Mouse (Mus musculus) mouse embryonic stem cell (cell line): ENCODE data around the gene Gnpat.

ENCODE experiments used
- in situ Hi-C, 2 experiments: fragments of 300-500 bp; cut with MboI; formaldehyde crosslinking; loops; 1 replicate in 1 of 2; 3 replicates in 1 of 2; pipeline ENCODE4 v1.14.3; 2019 to 2020; ENCODE audit warnings: low sequenced_read_pairs in 2 of 2, low pct_unique_long_range_greater_than_20kb in 1 of 2, mixed read lengths in 1 of 2; ENCODE audit not compliant: unreplicated experiment in 1 of 2

The Gnpat gene

GRCm38 (mm10) chr8:124896010-124896631 lies 33.3 kb downstream of the Gnpat start:
- in situ Hi-C loops = no loop called here

- in situ Hi-C loops = no loop called here
These were observed 34.0 kb downstream of the Gnpat start for GRCm38 (mm10) chr8:124896632-124897385.

GRCm38 (mm10) chr8:124897386-124898250 lies 34.8 kb downstream of the Gnpat start, which contains the start of the genes Exoc8 and Sprtn:
Gene Exoc8 (minus strand): TSS chr8:124897705.
Gene Sprtn (plus strand): TSS chr8:124897886.
- in situ Hi-C loops = no loop called here

- in situ Hi-C loops = no loop called here
These were observed 35.5 kb downstream of the Gnpat start for GRCm38 (mm10) chr8:124898251-124898905.

DNA sequence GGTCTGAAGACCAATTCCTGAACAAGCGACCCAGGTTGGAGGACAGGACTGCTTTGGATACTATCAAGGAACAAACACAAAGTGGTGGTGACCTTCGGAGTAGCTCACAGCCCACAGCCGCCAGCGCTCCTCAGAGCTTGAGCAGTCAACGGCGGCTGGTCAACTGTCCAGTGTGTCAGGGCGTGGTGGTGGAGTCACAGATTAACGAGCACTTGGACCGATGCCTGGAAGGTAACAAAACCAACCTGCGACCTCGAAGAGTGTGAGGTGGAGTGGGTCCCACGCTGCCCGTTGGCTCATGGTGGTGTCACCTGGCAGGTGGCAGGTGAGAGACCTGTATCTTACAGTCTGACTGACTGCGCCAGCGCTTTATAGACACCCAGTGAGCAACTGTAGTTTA lies 40.4 kb downstream of the Gnpat start:
- in situ Hi-C loops = no loop called here

DNA sequence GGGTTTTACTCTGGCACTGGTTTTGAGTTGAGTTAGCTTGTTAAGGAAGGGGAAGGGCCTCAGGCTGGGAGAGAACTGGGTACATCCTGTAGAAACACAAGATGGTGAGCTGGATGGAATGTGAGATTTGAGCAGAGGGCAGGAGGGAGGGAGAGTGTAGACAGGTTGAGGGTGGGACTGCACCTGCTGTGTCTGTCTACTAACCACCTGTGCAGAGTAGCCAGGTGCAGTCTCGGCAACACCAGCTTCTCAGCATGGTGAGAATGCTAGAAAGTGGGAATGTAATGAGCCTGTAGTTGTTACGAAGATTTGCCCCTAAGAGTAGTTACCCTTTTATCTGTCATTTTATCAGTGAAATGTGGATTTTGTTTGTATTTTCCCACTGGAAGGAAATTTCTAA lies 42.6 kb downstream of the Gnpat start:
- in situ Hi-C loops = no loop called here

DNA sequence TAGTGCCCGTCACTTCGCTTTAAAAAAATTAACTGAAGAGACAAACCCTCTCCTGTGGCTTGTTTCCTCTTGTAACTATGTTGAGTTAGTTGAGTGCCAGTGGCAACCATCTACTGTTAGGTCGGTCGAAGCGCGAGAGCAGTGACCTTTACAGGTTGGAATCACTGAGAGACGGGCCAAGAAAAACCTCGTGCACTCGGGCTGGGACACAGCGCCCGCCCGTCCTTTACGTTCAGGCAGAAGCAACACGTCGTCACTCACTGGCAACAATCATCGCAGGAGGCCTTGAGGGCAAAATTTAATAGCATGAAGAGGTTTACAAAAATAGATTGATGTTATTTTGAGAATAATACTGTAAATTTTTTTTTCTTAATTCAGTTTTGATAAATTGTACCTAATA lies 47.1 kb downstream of the Gnpat start:
- in situ Hi-C loops = no loop called here

DNA sequence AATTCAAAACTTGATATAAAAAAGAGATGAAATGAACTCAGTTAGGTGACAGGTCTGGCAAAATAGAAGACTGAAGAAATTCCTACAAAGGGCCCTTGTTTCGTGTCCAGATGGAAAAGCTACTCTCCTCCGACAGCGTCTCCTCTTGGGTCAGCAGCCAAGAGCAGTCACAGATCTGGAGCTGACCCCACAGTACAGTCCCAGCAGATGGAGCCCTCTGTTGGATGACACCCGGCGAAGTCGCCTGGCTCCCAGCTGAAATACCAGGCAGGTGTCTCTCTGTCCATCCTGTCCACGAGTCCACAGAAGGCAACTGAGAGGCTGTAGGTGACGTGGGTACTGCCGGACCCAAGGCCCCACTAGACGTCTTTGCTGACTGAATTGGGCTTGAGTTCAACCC lies 47.5 kb downstream of the Gnpat start:
- in situ Hi-C loops = no loop called here

DNA sequence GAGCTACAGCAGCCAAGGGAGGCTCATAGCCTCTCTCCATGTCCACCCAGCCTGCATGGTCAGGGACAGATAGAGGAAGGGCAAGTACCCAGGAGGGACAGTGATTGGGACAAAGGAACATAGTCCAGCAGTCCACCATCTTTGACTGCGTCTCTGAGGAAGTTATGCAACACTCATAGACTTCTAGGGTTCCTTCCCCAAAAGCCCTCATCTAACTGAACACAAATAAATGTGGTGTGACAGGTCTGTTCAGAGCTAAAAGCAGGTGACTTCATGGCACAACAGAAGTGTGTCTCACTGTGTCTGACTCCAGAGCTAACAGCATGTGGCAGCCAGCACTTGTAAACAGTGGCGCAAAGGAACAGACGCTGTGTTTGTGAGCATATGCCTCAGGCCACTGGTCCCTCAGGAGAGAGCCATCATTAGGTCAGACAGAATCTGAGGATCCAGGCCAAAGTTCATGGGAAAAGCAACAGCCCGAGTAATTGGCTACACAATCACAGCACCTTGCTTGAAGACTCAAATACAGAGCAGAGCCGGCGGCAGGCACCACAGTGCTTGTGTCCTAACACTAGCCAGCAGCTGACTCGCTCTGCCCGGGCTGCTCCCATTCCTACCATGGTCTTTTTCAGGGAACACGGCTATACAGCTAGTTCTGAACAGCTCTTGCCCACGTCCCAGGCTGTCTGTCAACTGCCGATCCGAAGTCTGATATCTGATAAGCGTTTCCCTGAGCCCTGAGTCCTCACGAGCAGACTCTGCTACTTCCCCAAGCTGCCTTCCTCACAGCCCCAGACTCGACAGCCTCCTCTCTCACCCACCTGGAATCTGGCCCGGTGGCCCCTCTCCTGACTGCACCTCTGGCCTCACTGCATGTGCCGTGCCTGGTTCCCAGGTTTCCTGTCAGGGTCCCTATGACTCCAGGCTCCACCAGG lies 49.4 kb downstream of the Gnpat start:
- in situ Hi-C loops = no loop called here

DNA sequence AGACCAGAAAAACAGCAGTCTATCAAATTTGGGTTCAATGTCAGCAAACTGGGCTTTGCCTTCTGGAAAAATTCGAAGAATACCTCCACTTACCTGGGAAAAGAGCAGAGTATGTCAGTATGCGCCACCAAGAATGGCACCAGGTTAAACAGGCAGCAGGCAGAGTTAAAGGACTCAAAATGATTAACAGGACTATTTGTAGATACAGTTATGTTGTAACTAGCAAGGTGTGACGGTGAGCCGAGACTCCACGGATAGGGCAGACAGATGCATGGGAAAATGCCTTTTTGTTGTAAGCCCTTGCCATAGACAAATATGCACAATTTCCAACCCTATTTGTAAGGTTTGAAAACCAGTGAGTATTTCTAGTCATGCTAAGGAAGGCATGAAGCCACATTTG lies 51.2 kb downstream of the Gnpat start:
- in situ Hi-C loops = no loop called here

DNA sequence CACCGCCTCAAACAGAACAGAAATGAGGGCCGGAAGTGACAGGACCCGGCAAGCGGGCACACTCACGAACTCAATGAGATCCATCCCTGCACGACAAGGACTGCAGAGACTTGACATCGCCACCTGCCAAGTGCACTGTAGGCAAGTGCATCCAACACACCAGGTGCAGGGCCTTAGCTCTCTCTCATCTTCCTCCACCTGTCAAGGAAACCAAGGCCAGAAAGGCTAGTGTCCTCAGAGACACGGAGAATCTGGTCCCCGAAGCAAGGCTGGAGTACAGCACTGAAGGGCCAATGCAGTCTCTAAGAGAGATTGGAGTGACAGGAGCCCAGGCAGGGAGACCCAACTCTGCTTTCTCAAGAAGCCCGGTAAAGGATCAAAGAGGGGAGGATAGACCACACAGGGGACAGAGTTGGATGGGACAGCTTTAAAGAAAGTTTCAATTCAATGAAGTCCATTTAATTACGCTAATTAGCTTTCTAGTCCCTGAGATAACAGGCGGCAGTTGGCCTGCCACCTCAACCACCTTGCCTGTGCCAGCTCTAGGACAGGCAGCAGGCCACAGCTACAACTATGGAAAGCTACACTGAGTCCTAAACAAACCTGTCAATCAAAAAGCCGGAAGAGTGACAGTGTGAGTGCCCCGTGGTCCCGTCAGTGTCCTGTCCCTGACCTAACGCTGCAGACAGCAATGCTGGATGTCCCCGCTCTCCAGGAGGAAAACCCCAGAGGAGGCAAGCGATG lies 55.1 kb downstream of the Gnpat start:
- in situ Hi-C loops = no loop called here

- in situ Hi-C loops = no loop called here
These were observed 58.8 kb downstream of the Gnpat start for GRCm38 (mm10) chr8:124921369-124922279.

- in situ Hi-C loops = no loop called here
These were observed 59.8 kb downstream of the Gnpat start for GRCm38 (mm10) chr8:124922490-124923089.

GRCm38 (mm10) chr8:124923971-124924652 lies 61.3 kb downstream of the Gnpat start:
- in situ Hi-C loops = no loop called here

GRCm38 (mm10) chr8:124925544-124926266 lies 62.9 kb downstream of the Gnpat start:
- in situ Hi-C loops = no loop called here
